Mouse (Mus musculus) myocyte (in vitro differentiated cells): ENCODE measurements at regions not wholly inside any gene's neighbourhood (a gene's known extent, or its start where the extent isn't known, plus 50 kb on each side); places are given as distances from the start of the nearest gene placed in this dataset.

ENCODE experiments used
- CEBPB ChIP-seq: IDR thresholded peaks from 2 replicates; pipeline ENCODE4 v1.6.1; 2011; ENCODE audit warnings: mild to moderate bottlenecking, moderate library complexity; ENCODE audit not compliant: poor library complexity, insufficient read depth, severe bottlenecking
- MAX ChIP-seq: IDR thresholded peaks from one replicate; pipeline ENCODE4 v1.6.1; 2011; ENCODE audit warnings: low read depth, mild to moderate bottlenecking, control low read depth
- MYOD1 ChIP-seq, 3 experiments: IDR thresholded peaks; one replicate each; pipeline ENCODE4 v1.6.1; 2011; ENCODE audit warnings: control low read depth in 2 of 3, low read depth in 2 of 3, mild to moderate bottlenecking in 2 of 3, moderate library complexity in 1 of 3; ENCODE audit not compliant: insufficient read length in 2 of 3, control insufficient read depth in 1 of 3
- POLR2A ChIP-seq: IDR thresholded peaks from one replicate; pipeline ENCODE4 v1.6.1; 2011; ENCODE audit warnings: low read depth, mild to moderate bottlenecking, control low read depth, moderate library complexity; ENCODE audit not compliant: insufficient read length
- POLR2AphosphoS2 ChIP-seq: IDR thresholded peaks from one replicate; pipeline ENCODE4 v1.6.1; 2011; ENCODE audit warnings: low read depth, control low read depth; ENCODE audit not compliant: insufficient read length
- REST ChIP-seq: IDR thresholded peaks from one replicate; pipeline ENCODE4 v1.6.1; 2011; ENCODE audit warnings: mild to moderate bottlenecking, control low read depth, moderate library complexity; ENCODE audit not compliant: insufficient read depth, insufficient read length
- SRF ChIP-seq: IDR thresholded peaks from one replicate; pipeline ENCODE4 v1.6.1; 2011; ENCODE audit warnings: low read depth; ENCODE audit not compliant: control insufficient read depth, insufficient read length
- TCF12 ChIP-seq: IDR thresholded peaks from one replicate; pipeline ENCODE4 v1.6.1; 2011; ENCODE audit warnings: mild to moderate bottlenecking, control low read depth; ENCODE audit not compliant: poor library complexity, insufficient read depth, severe bottlenecking
- TCF3 ChIP-seq: IDR thresholded peaks from one replicate; pipeline ENCODE4 v1.6.1; 2011; ENCODE audit warnings: low read depth, control low read depth; ENCODE audit not compliant: insufficient read length
- USF1 ChIP-seq: IDR thresholded peaks from one replicate; pipeline ENCODE4 v1.6.1; 2011; ENCODE audit warnings: low read depth, mild to moderate bottlenecking, control low read depth, moderate library complexity

- TF ChIP-seq TCF3 (no peak), MYOD1 (IDR thresholded peaks at IDR 0.05; ENCODE audit: control insufficient read depth in 1 of 3, insufficient read length in 2 of 3, low read depth in 2 of 3) (no peak), POLR2A (no peak), MAX (no peak), USF1 (no peak), POLR2AphosphoS2 (no peak), TCF12 (no peak), CEBPB (peak; percentile 71; the same call in 1 of the 2 replicates), SRF (no peak), REST (no peak)
Observed at GRCm38 (mm10) chr8:126532284-126532974, 57.6 kb upstream of the Tarbp1 start.
